Mouse (Mus musculus) G1E (cell line): ENCODE measurements around the gene Gpr107. TPM values are rescaled to one million over a fixed set of nuclear protein-coding genes. Genes with fewer than 3 reads are reported as not detected.
A peak's percentile ranks its signal among the peaks of the same experiment; 100 is the strongest.

ENCODE experiments used
- ATAC-seq: 2 replicates; pipeline ENCODE4 v1.8.0; 2016; ENCODE audit warnings: mild to moderate bottlenecking; ENCODE audit not compliant: insufficient number of reproducible peaks, poor library complexity, low FRiP score, severe bottlenecking; ENCODE audit errors: extremely low read depth
- DNase-seq: peaks from one replicate; pipeline ENCODE4 v3.0.0; 2012; ENCODE audit warnings: low spot score
- H3K27me3 ChIP-seq: 2 replicates; pipeline ENCODE4 v1.6.1; 2012; ENCODE audit warnings: mild to moderate bottlenecking, low read length, inconsistent platforms; ENCODE audit not compliant: insufficient read depth
- H3K36me3 ChIP-seq: replicated peaks from 2 replicates; pipeline ENCODE3; 2012; ENCODE audit warnings: mild to moderate bottlenecking, inconsistent platforms
- H3K4me1 ChIP-seq: 2 replicates; pipeline ENCODE4 v1.6.1; 2012; ENCODE audit warnings: low read depth, low read length, inconsistent platforms, mixed read lengths; ENCODE audit not compliant: insufficient read depth
- H3K4me3 ChIP-seq: 2 replicates; pipeline ENCODE4 v1.5.1; 2012; ENCODE audit warnings: low read depth, mild to moderate bottlenecking, inconsistent platforms, low read length, moderate library complexity, mixed read lengths
- H3K9me3 ChIP-seq: replicated peaks from 2 replicates; pipeline ENCODE4 v1.6.1; 2012; ENCODE audit warnings: inconsistent platforms
- CTCF ChIP-seq: IDR thresholded peaks from 2 replicates; pipeline ENCODE4 v1.5.1; 2012; ENCODE audit warnings: low read depth, low read length, inconsistent platforms, mixed read lengths
- GATA1 ChIP-seq: IDR thresholded peaks from 2 replicates; pipeline ENCODE4 v1.6.1; 2012; ENCODE audit warnings: borderline replicate concordance, low read length, inconsistent platforms, mixed read lengths
- GATA2 ChIP-seq: IDR thresholded peaks from 2 replicates; pipeline ENCODE4 v1.6.1; 2012; ENCODE audit warnings: low read depth, low read length, inconsistent platforms, borderline replicate concordance
- POLR2AphosphoS5 ChIP-seq: IDR thresholded peaks from 2 replicates; pipeline ENCODE4 v1.6.1; 2012; ENCODE audit warnings: low read depth, low read length, inconsistent platforms; ENCODE audit not compliant: insufficient replicate concordance
- TAL1 ChIP-seq: conservative IDR thresholded peaks from 2 replicates; pipeline ENCODE4 v1.6.1; 2012; ENCODE audit warnings: low read depth, low read length, inconsistent platforms, mixed read lengths
- polyA plus RNA-seq: library from polyadenylated mRNA; stranded (reverse); fragments of >175 nt; gene quantifications from 2 replicates; pipeline ENCODE4 v1.2.3, GENCODE M21; 2012
- total RNA-seq, 2 experiments: library from RNA; stranded (forward) in 1 of 2; stranded (reverse) in 1 of 2; fragments of 200-1000 nt in 1 of 2; fragments of >200 nt in 1 of 2; fragmentation: Nextera tagmentation in 1 of 2; gene quantifications; 2 replicates each; pipeline ENCODE4 v1.2.3; 2014 to 2017

The Gpr107 gene
- total and polyA plus RNA-seq, 3 experiments = 6.7 to 74.9 (median 37.2) TPM

- ATAC-seq (no peak), DNase-seq (no peak)
- TF ChIP-seq TAL1 (no peak), GATA2 (no peak), CTCF (no peak), GATA1 (no peak), POLR2AphosphoS5 (no peak)
- H3K36me3 ChIP-seq = peaks cover 33% of the 10 kb centered on the region
- H3K4me1 ChIP-seq = peaks cover 37% of the 10 kb centered on the region
- H3K4me3 ChIP-seq = no peak overlapping the region
- H3K27me3 ChIP-seq = peaks cover 4% of the 10 kb centered on the region; the same call in 1 of the 2 replicates
- H3K9me3 ChIP-seq = no peaks in the 10 kb centered on the region
Observed at GRCm38 (mm10) chr2:31144901-31145300, 7.2 kb upstream of the Gpr107 start.

GRCm38 (mm10) chr2:31147054-31147453, 5.1 kb upstream of the Gpr107 start:
- no peak for TF ChIP-seq GATA1
- TF ChIP-seq POLR2AphosphoS5 = no peak
- TF ChIP-seq GATA2 = no peak
- TF ChIP-seq CTCF = no peak
- TF ChIP-seq TAL1 = no peak
- peaks cover 38% of the 10 kb centered on the region for H3K36me3 ChIP-seq
- ATAC-seq (no peak), DNase-seq (no peak)
- no peak overlapping the region for H3K4me3 ChIP-seq
- H3K27me3 ChIP-seq = no peaks in the 10 kb centered on the region
- H3K4me1 ChIP-seq = peaks cover 34% of the 10 kb centered on the region
- no peaks in the 10 kb centered on the region for H3K9me3 ChIP-seq

- peaks cover 42% of the 10 kb centered on the region for H3K36me3 ChIP-seq
- TF ChIP-seq GATA2 (no peak), CTCF (peak; percentile 30; the same call in 1 of the 2 replicates)
- no peak overlapping the region for H3K4me3 ChIP-seq
- ATAC-seq (no peak), DNase-seq (no peak)
- no peaks in the 10 kb centered on the region for H3K27me3 ChIP-seq
- H3K4me1 ChIP-seq = peaks cover 33% of the 10 kb centered on the region
- H3K9me3 ChIP-seq = no peaks in the 10 kb centered on the region
Observed at GRCm38 (mm10) chr2:31150762-31151161, 1.4 kb upstream of the Gpr107 start.

- Histone ChIP-seq H3K9me3 (no peaks in the 10 kb centered on the region), H3K4me1 (peaks cover 74% of the 10 kb centered on the region), H3K27me3 (no peaks in the 10 kb centered on the region), H3K36me3 (peaks cover 49% of the 10 kb centered on the region), H3K4me3 (peak overlapping the region; percentile 59; the same call in 1 of the 2 replicates)
- ATAC-seq = peak; percentile 54
- DNase-seq = peak; percentile 29
- TF ChIP-seq CTCF (no peak), TAL1 (peak; percentile 70), GATA2 (peak; percentile 62; the same call in 1 of the 2 replicates)
Observed at GRCm38 (mm10) chr2:31156846-31157245, 4.7 kb downstream of the Gpr107 start.

GRCm38 (mm10) chr2:31160147-31160920, 8.2 kb downstream of the Gpr107 start:
- Histone ChIP-seq H3K36me3 (peaks cover 68% of the 10 kb centered on the region), H3K27me3 (no peaks in the 10 kb centered on the region), H3K9me3 (no peaks in the 10 kb centered on the region), H3K4me3 (no peak overlapping the region), H3K4me1 (peaks cover 82% of the 10 kb centered on the region)
- DNase-seq = no peak
- ATAC-seq = no peak
- TF ChIP-seq CTCF (no peak), GATA2 (no peak), POLR2AphosphoS5 (no peak), GATA1 (no peak), TAL1 (no peak; the same call in 1 of the 2 replicates)

- Histone ChIP-seq H3K4me3 (no peak overlapping the region), H3K4me1 (peaks cover 75% of the 10 kb centered on the region), H3K36me3 (peaks cover 70% of the 10 kb centered on the region), H3K27me3 (no peaks in the 10 kb centered on the region), H3K9me3 (no peaks in the 10 kb centered on the region)
- ATAC-seq (no peak), DNase-seq (no peak)
- TF ChIP-seq POLR2AphosphoS5 = no peak
- TF ChIP-seq CTCF = no peak
- no peak for TF ChIP-seq TAL1
- no peak for TF ChIP-seq GATA1
- TF ChIP-seq GATA2 = no peak
Observed at GRCm38 (mm10) chr2:31161620-31162019, 9.5 kb downstream of the Gpr107 start.
